Mouse (Mus musculus): ENCODE measurements around the gene Csrp3.

GRCm38 (mm10) chr7:48853496-48853895, 5.7 kb upstream of the Csrp3 start:
- TF ChIP-seq CTCF (IDR thresholded peaks at IDR 0.05; ENCODE audit: low read depth) (no peak), EP300 (IDR thresholded peaks at IDR 0.05; ENCODE audit: low read depth) (no peak)
